Mouse (Mus musculus) lung, postnatal 4 days (tissue): Measurements from ENCODE around the gene Frmd4b.

Source experiments
- DNase-seq, 2 experiments: peaks; one replicate each; pipeline ENCODE4 v3.0.0; 2021

Frmd4b gene

GRCm38 (mm10) chr6:97518467-97518866 lies 98.9 kb downstream of the Frmd4b start:
- no peak for DNase-seq

- no peak for DNase-seq
Observed at GRCm38 (mm10) chr6:97517616-97518235, 99.6 kb downstream of the Frmd4b start.

- no peak for DNase-seq
Observed at GRCm38 (mm10) chr6:97516941-97517340, 100.4 kb downstream of the Frmd4b start.

GRCm38 (mm10) chr6:97510771-97511170 lies 106.6 kb downstream of the Frmd4b start:
- DNase-seq, result no peak

GRCm38 (mm10) chr6:97509434-97509833 lies 107.9 kb downstream of the Frmd4b start:
- DNase-seq, result no peak

GRCm38 (mm10) chr6:97508480-97508879 lies 108.9 kb downstream of the Frmd4b start:
- no peak for DNase-seq

- peak; percentile 36 to 54 for DNase-seq
Observed at GRCm38 (mm10) chr6:97507893-97508292, 109.4 kb downstream of the Frmd4b start.

GRCm38 (mm10) chr6:97506141-97506650 lies 111.1 kb downstream of the Frmd4b start:
- DNase-seq, result peak; percentile 67 to 82

- DNase-seq, result no peak
Observed at GRCm38 (mm10) chr6:97504673-97505072, 112.7 kb downstream of the Frmd4b start.

GRCm38 (mm10) chr6:97501000-97501399 lies 116.3 kb downstream of the Frmd4b start:
- no peak for DNase-seq

- DNase-seq, result no peak
Observed at GRCm38 (mm10) chr6:97500246-97500645, 117.1 kb downstream of the Frmd4b start.

- no peak for DNase-seq
Observed at GRCm38 (mm10) chr6:97496002-97496401, 121.3 kb downstream of the Frmd4b start.

- no peak for DNase-seq
Observed at GRCm38 (mm10) chr6:97491065-97491464, 126.3 kb downstream of the Frmd4b start.

- no peak for DNase-seq
Observed at GRCm38 (mm10) chr6:97488821-97489220, 128.5 kb downstream of the Frmd4b start.

GRCm38 (mm10) chr6:97488280-97488679 lies 129.1 kb downstream of the Frmd4b start:
- DNase-seq, result no peak

GRCm38 (mm10) chr6:97487535-97488081 lies 129.7 kb downstream of the Frmd4b start:
- DNase-seq, result peak; percentile 63 to 78

GRCm38 (mm10) chr6:97486813-97487361 lies 130.5 kb downstream of the Frmd4b start:
- no peak for DNase-seq

- no peak for DNase-seq
Observed at GRCm38 (mm10) chr6:97485886-97486386, 131.4 kb downstream of the Frmd4b start.

GRCm38 (mm10) chr6:97481912-97482311 lies 135.4 kb downstream of the Frmd4b start:
- no peak for DNase-seq

- DNase-seq, result no peak
Observed at GRCm38 (mm10) chr6:97478981-97479860, 138.1 kb downstream of the Frmd4b start.

- DNase-seq, result no peak
Observed at GRCm38 (mm10) chr6:97473672-97474071, 143.7 kb downstream of the Frmd4b start.

GRCm38 (mm10) chr6:97472873-97473550 lies 144.3 kb downstream of the Frmd4b start:
- no peak for DNase-seq
